Comparison of ENCODE assay signal across 18 mouse cellular contexts in genomic region chr4:121225177-121225576, GRCm38 (mm10). TPM values are rescaled to one million over a fixed set of nuclear protein-coding genes. Genes with fewer than 3 reads are reported as not detected.
A peak's percentile ranks its signal among the peaks of the same experiment; 100 is the strongest.
DNase-seq lines count a peak whose midpoint lies in the region; ATAC-seq and TF ChIP-seq lines count a peak whose summit lies in the region.
"Had no signal": no experiment of that assay in that cellular context is flagged by ENCODE, and none has a peak within 500 bp of the region (broad histone marks: within the 10 kb centered on the region; RNA-seq: fewer than 3 reads in every experiment).

No protein-coding gene starts in this region.

- intact Hi-C loops in heart, postnatal 10 days (cut with DNase I): no loop called here

- TF ChIP-seq CTCF in heart, postnatal 0 days (IDR thresholded peaks at IDR 0.05; ENCODE audit: low read depth): 0 out of 2 replicates have a peak, but pooled peaks have one; percentile 16
- TF ChIP-seq CTCF in lung, embryonic 14.5 days (IDR thresholded peaks at IDR 0.05; ENCODE audit: low read depth): peak; percentile 9; the same call in 1 of the 2 replicates
- peak in 1 of 3 experiments; percentile 46; a peak in 2 of 6 replicates for TF ChIP-seq CTCF in MEL (IDR thresholded peaks at IDR 0.05 in 2 of 3, conservative IDR thresholded peaks at IDR 0.05 in 1 of 3; ENCODE audit: control insufficient read depth in 1 of 3, insufficient read depth in 1 of 3, low read depth in 2 of 3, low read length in 3 of 3, poor library complexity in 1 of 3, severe bottlenecking in 1 of 3)
- TF ChIP-seq CTCF in stomach, postnatal 0 days (IDR thresholded peaks at IDR 0.05; ENCODE audit: low read depth): peak; percentile 31; the same call in 1 of the 2 replicates

- H3K79me2 ChIP-seq in MEL (ENCODE audit: control insufficient read depth, insufficient read depth, low read length, poor library complexity): no peaks in the 10 kb centered on the region

- 76% methylated on average over 4 of the region's 4 CpGs for WGBS in heart, postnatal 0 days
- WGBS in lung, embryonic 14.5 days: 83% methylated on average over 4 of the region's 4 CpGs
- 77% methylated on average over 4 of the region's 4 CpGs for WGBS in stomach, postnatal 0 days

- no peaks in the 10 kb centered on the region for H3K27me3 ChIP-seq in heart, postnatal 0 days (ENCODE audit: control insufficient read depth, insufficient read depth, low read length)
- H3K27me3 ChIP-seq in lung, embryonic 14.5 days (ENCODE audit: insufficient read depth, low read length): no peaks in the 10 kb centered on the region
- H3K27me3 ChIP-seq in MEL (ENCODE audit: control insufficient read depth in 1 of 2, insufficient read depth in 2 of 2, low read length in 2 of 2): peaks cover 0 to 4% of the 10 kb centered on the region in 2 experiments
- 0 out of 2 replicates have a peak, but pooled peaks cover 2% of the 10 kb centered on the region for H3K27me3 ChIP-seq in stomach, postnatal 0 days (ENCODE audit: control insufficient read depth, insufficient read depth, low read length)
- H3K27me3 ChIP-seq: embryonic facial prominence, embryonic 12.5 days; liver, embryonic 15.5 days had no signal

- H3K36me3 ChIP-seq in heart, postnatal 0 days (replicated peaks; ENCODE audit: control insufficient read depth, insufficient read depth, low read length): no peaks in the 10 kb centered on the region
- no peaks in the 10 kb centered on the region for H3K36me3 ChIP-seq in lung, embryonic 14.5 days (ENCODE audit: insufficient read depth)
- no peaks in the 10 kb centered on the region for H3K36me3 ChIP-seq in MEL (ENCODE audit: control insufficient read depth in 1 of 2, insufficient read depth in 2 of 2, low read length in 2 of 2)
- no peaks in the 10 kb centered on the region for H3K36me3 ChIP-seq in stomach, postnatal 0 days (ENCODE audit: control insufficient read depth, insufficient read depth, low read length)
- H3K36me3 ChIP-seq: embryonic facial prominence, embryonic 12.5 days; heart, embryonic 15.5 days; hindbrain, embryonic 10.5 days; liver, embryonic 15.5 days; midbrain, embryonic 10.5 days had no signal

- TF ChIP-seq RAD21 in MEL (IDR thresholded peaks at IDR 0.05; ENCODE audit: low read depth, low read length): peak; percentile 46

- no peak for TF ChIP-seq POLR2A in MEL (IDR thresholded peaks at IDR 0.05; ENCODE audit: control insufficient read depth in 1 of 2, insufficient read depth in 1 of 2, low read depth in 1 of 2, low read length in 2 of 2, poor library complexity in 1 of 2)

- no peaks in the 10 kb centered on the region for H3K9me3 ChIP-seq in heart, postnatal 0 days (replicated peaks; ENCODE audit: control insufficient read depth, low read length)
- no peaks in the 10 kb centered on the region for H3K9me3 ChIP-seq in lung, embryonic 14.5 days (ENCODE audit: low read depth, low read length)
- H3K9me3 ChIP-seq in MEL (replicated peaks; ENCODE audit: insufficient read depth, low read length): no peaks in the 10 kb centered on the region
- no peaks in the 10 kb centered on the region for H3K9me3 ChIP-seq in stomach, postnatal 0 days (ENCODE audit: control insufficient read depth, low read length)
- H3K9me3 ChIP-seq: embryonic facial prominence, embryonic 12.5 days; heart, embryonic 15.5 days; liver, embryonic 15.5 days; midbrain, embryonic 10.5 days had no signal

- DNase-seq in heart, postnatal 0 days (ENCODE audit: low spot score): no peak
- DNase-seq in heart, postnatal 10 days: no peak
- no peak for DNase-seq in lung, embryonic 14.5 days
- no peak for DNase-seq in lung, postnatal 36 days
- peak; percentile 27 for DNase-seq in MEL (ENCODE audit: low read depth, low spot score)
- DNase-seq in stomach, postnatal 0 days (ENCODE audit: low spot score): no peak
- no peak for DNase-seq in cerebellum, postnatal 14 days
- DNase-seq: cerebellum, adult 8-10 months; kidney, adult 9 months; kidney, postnatal 4 days; retina, postnatal 1 day had no signal

- H3K4me1 ChIP-seq in heart, postnatal 0 days (ENCODE audit: control insufficient read depth, insufficient read depth): no peaks in the 10 kb centered on the region
- no peaks in the 10 kb centered on the region for H3K4me1 ChIP-seq in lung, embryonic 14.5 days (ENCODE audit: insufficient read depth)
- H3K4me1 ChIP-seq in MEL (ENCODE audit: control insufficient read depth in 1 of 2, insufficient read depth in 2 of 2, low read length in 2 of 2): no peaks in the 10 kb centered on the region
- no peaks in the 10 kb centered on the region for H3K4me1 ChIP-seq in stomach, postnatal 0 days (replicated peaks; ENCODE audit: control insufficient read depth, insufficient read depth)
- H3K4me1 ChIP-seq: embryonic facial prominence, embryonic 12.5 days; heart, embryonic 15.5 days; hindbrain, embryonic 10.5 days; liver, embryonic 15.5 days; midbrain, embryonic 10.5 days had no signal

- no peak overlapping the region for H3K4me3 ChIP-seq in heart, postnatal 0 days (ENCODE audit: low read depth, low read length)
- H3K4me3 ChIP-seq in lung, embryonic 14.5 days (ENCODE audit: low read depth, low read length): no peak overlapping the region
- H3K4me3 ChIP-seq in MEL (ENCODE audit: control insufficient read depth in 1 of 2, insufficient read depth in 1 of 2, low read depth in 2 of 2, low read length in 2 of 2): no peak overlapping the region
- H3K4me3 ChIP-seq in stomach, postnatal 0 days (ENCODE audit: low read depth, low read length): no peak overlapping the region
- H3K4me3 ChIP-seq: embryonic facial prominence, embryonic 12.5 days; erythroblast, embryonic 14.5 days; heart, embryonic 15.5 days; hindbrain, embryonic 10.5 days; liver, embryonic 15.5 days; midbrain, embryonic 10.5 days had no signal

- H3K27ac ChIP-seq in heart, postnatal 0 days (ENCODE audit: low read depth): no peak overlapping the region
- H3K27ac ChIP-seq in lung, embryonic 14.5 days (ENCODE audit: low read depth): no peak overlapping the region
- H3K27ac ChIP-seq in MEL (ENCODE audit: control insufficient read depth, low read depth, low read length): no peak overlapping the region
- H3K27ac ChIP-seq in stomach, postnatal 0 days (replicated peaks): no peak overlapping the region
- H3K27ac ChIP-seq: embryonic facial prominence, embryonic 12.5 days; heart, embryonic 15.5 days; hindbrain, embryonic 10.5 days; liver, embryonic 15.5 days; midbrain, embryonic 10.5 days had no signal

- ATAC-seq in heart, postnatal 0 days (ENCODE audit: insufficient read depth, low read depth): no peak
- ATAC-seq in lung, embryonic 14.5 days (ENCODE audit: insufficient read depth): no peak
- no peak for ATAC-seq in stomach, postnatal 0 days (ENCODE audit: low FRiP score, low TSS enrichment)
- ATAC-seq: forebrain, embryonic 14.5 days had no signal

- no peak overlapping the region for H3K9ac ChIP-seq in heart, postnatal 0 days (replicated peaks; ENCODE audit: low read depth, low read length)
- H3K9ac ChIP-seq in lung, embryonic 14.5 days: no peak overlapping the region
- no peak overlapping the region for H3K9ac ChIP-seq in MEL (ENCODE audit: control insufficient read depth, low read depth, low read length, poor library complexity, severe bottlenecking)
- H3K9ac ChIP-seq in stomach, postnatal 0 days (ENCODE audit: low read length): no peak overlapping the region
- H3K9ac ChIP-seq: embryonic facial prominence, embryonic 12.5 days; heart, embryonic 15.5 days; liver, embryonic 15.5 days had no signal

- H3K4me2 ChIP-seq in heart, postnatal 0 days (ENCODE audit: low read depth, low read length): no peak overlapping the region
- no peak overlapping the region for H3K4me2 ChIP-seq in lung, embryonic 14.5 days
- no peak overlapping the region for H3K4me2 ChIP-seq in stomach, postnatal 0 days (replicated peaks; ENCODE audit: low read depth)
- H3K4me2 ChIP-seq: embryonic facial prominence, embryonic 12.5 days; heart, embryonic 15.5 days; liver, embryonic 15.5 days had no signal

- no peak for TF ChIP-seq EP300 in heart, postnatal 0 days (IDR thresholded peaks at IDR 0.05; ENCODE audit: low read depth)
- no peak for TF ChIP-seq EP300 in MEL (IDR thresholded peaks at IDR 0.05; ENCODE audit: low read depth in 1 of 2, low read length in 2 of 2)
- TF ChIP-seq EP300 in stomach, postnatal 0 days (optimal IDR thresholded peaks at IDR 0.05): no peak

TF ChIP-seq in MEL, 35 proteins besides CTCF, POLR2A, EP300 and RAD21:
- TF ChIP-seq SMC3 (IDR thresholded peaks at IDR 0.05; ENCODE audit: low read depth, low read length): peak; percentile 41
- TF ChIP-seq ZNF384 (IDR thresholded peaks at IDR 0.05; ENCODE audit: low read depth, low read length): peak; percentile 25; the same call in 1 of the 2 replicates
- no peak; the same call in 1 of the 2 replicates for TF ChIP-seq ZC3H11A (IDR thresholded peaks at IDR 0.05; ENCODE audit: low read depth, low read length)

RNA-seq across cellular contexts. Expression of gene Rlf, which starts 10.3 kb away (rescaled TPM):
- 20.9 and 22.3 TPM in 2 replicates for total RNA-seq in heart, postnatal 0 days (2014; rRNA removed; ENCODE audit: low replicate concordance)
- 9.0 and 10.2 TPM in 2 replicates for polyA plus RNA-seq in heart, postnatal 0 days (2015; fragmentation: Nextera tagmentation; extraction: Ambion mirVana)
- 10 to 100 TPM; 19.4 to 20.1 TPM for total RNA-seq in heart, postnatal 10 days (2021)
- polyA plus RNA-seq in lung, embryonic 14.5 days (2014; fragmentation: Nextera tagmentation; extraction: Ambion mirVana): 23.2 and 24.6 TPM in 2 replicates
- 17.3 and 21.0 TPM in 2 replicates for total RNA-seq in MEL (2012; rRNA removed)
- polyA plus RNA-seq in MEL (2012; ENCODE audit: insufficient read depth in 1 of 2, insufficient read length in 2 of 2, low read depth in 1 of 2, low replicate concordance in 2 of 2, missing spikeins in 1 of 2): 10 to 100 TPM; 14.1 to 54.0 TPM
- 6.9 and 7.7 TPM in 2 replicates for polyA plus RNA-seq in stomach, postnatal 0 days (2015; fragmentation: Nextera tagmentation; extraction: Ambion mirVana)
